In genomic region chr19:20834895-20835294, GRCm38 (mm10) we compare ENCODE assay signal across 19 mouse cellular contexts.
"Had no signal": no experiment of that assay in that cellular context is flagged by ENCODE, and none has a peak within 500 bp of the region (broad histone marks: within the 10 kb centered on the region; RNA-seq: fewer than 3 reads in every experiment).

No protein-coding gene starts in this region.

- ATAC-seq: intestine, embryonic 16.5 days; lung, postnatal 0 days; midbrain, embryonic 13.5 days; midbrain, embryonic 16.5 days had no signal

- H3K27ac ChIP-seq: left cerebral cortex, adult 2 months; liver, embryonic 13.5 days; midbrain, embryonic 10.5 days; midbrain, embryonic 13.5 days; stomach, embryonic 15.5 days had no signal

- DNase-seq: kidney, adult 18-20 months; kidney, postnatal 10 days; kidney, postnatal 36 days; layer of hippocampus, postnatal 36 days; liver, embryonic 13.5 days; lung, adult 2 months; lung, postnatal 36 days; right cerebral cortex, postnatal 25 days; spleen, adult 18-20 months; thymus, postnatal 25 days had no signal

- H3K4me1 ChIP-seq: liver, embryonic 13.5 days; stomach, embryonic 15.5 days had no signal

- H3K9ac ChIP-seq: liver, embryonic 13.5 days; midbrain, embryonic 13.5 days; stomach, embryonic 15.5 days had no signal

- H3K4me3 ChIP-seq: left cerebral cortex, adult 2 months; liver, embryonic 13.5 days; megakaryocyte, embryonic 14.5 days; midbrain, embryonic 10.5 days; midbrain, embryonic 13.5 days; myocyte; stomach, embryonic 15.5 days had no signal

- H3K4me2 ChIP-seq: liver, embryonic 13.5 days; midbrain, embryonic 13.5 days; stomach, embryonic 15.5 days had no signal

- H3K9me3 ChIP-seq: liver, embryonic 13.5 days; megakaryocyte, embryonic 14.5 days; midbrain, embryonic 10.5 days; midbrain, embryonic 13.5 days; stomach, embryonic 15.5 days had no signal

- H3K27me3 ChIP-seq: liver, embryonic 13.5 days; megakaryocyte, embryonic 14.5 days; midbrain, embryonic 13.5 days; stomach, embryonic 15.5 days had no signal

- H3K36me3 ChIP-seq: liver, embryonic 13.5 days; midbrain, embryonic 10.5 days; midbrain, embryonic 13.5 days; stomach, embryonic 15.5 days had no signal
